Mouse (Mus musculus) midbrain, embryonic 11.5 days (tissue): ENCODE data around the gene Bicc1. TPM values are rescaled to one million over a fixed set of nuclear protein-coding genes. Genes with fewer than 3 reads are reported as not detected.

Source experiments
- polyA plus RNA-seq: library from polyadenylated mRNA; unstranded; fragments of >200 nt; fragmentation: Nextera tagmentation; extraction: Ambion mirVana; gene quantifications from 2 replicates; pipeline ENCODE4 v1.2.1, GENCODE M21; 2014

Bicc1 gene
- polyA plus RNA-seq, 1 experiment from 2014 or later = 9.2 TPM

Other genes with a start within 250 kb of the Bicc1 start
- gene Tfam, start 78.6 kb upstream of the Bicc1 start, polyA plus RNA-seq = 101 and 111 TPM in 2 replicates
- 176 and 184 TPM in 2 replicates for gene Ube2d1, start 125.6 kb upstream of the Bicc1 start, polyA plus RNA-seq
- gene Cisd1, start 185.3 kb upstream of the Bicc1 start, polyA plus RNA-seq = 152 and 155 TPM in 2 replicates
- gene Ipmk, start 188.1 kb upstream of the Bicc1 start, polyA plus RNA-seq = 24.8 and 24.9 TPM in 2 replicates